Mouse (Mus musculus) ES-E14 (cell line): Measurements from ENCODE around the gene Nfkbiz.

ENCODE experiments used
- ZC3H11A ChIP-seq: IDR thresholded peaks from 2 replicates; pipeline ENCODE4 v1.6.1; 2012; ENCODE audit warnings: low read depth, mild to moderate bottlenecking, inconsistent platforms, low read length, borderline replicate concordance
- ZNF384 ChIP-seq: IDR thresholded peaks from 2 replicates; pipeline ENCODE4 v1.6.1; 2012; ENCODE audit warnings: low read depth, low read length, inconsistent platforms

GRCm38 (mm10) chr16:55838129-55838509 is 580 bp downstream of the Nfkbiz start:
- TF ChIP-seq ZNF384 (no peak), ZC3H11A (no peak)
